Mouse (Mus musculus): ENCODE results near the gene Elovl7. TPM values are rescaled to one million over a fixed set of nuclear protein-coding genes. Genes with fewer than 3 reads are reported as not detected.

Elovl7 gene
- total and polyA plus RNA-seq, 2 experiments from 2014 or later = 2.6 to 2.9 TPM

DNA sequence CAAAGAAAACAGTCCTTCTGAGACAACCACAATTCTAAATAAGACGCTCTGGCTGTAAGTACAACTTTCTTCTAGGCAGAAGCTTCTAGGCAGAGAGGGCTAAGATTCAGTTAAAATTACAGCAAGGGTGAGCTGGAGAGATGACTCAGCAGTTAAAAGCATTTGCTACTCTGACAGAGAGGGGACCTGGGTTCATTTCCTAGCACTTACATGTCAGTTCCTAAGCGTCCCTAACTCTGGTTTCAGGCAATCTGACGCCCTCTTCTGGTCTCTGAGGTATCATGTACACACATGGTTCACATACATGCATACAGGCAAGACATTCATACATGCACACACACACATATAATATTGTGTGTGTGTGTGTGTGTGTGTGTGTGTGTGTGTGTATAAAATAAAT, 28.7 kb upstream of the Elovl7 start:
- no peak for TF ChIP-seq CTCF (IDR thresholded peaks at IDR 0.05; ENCODE audit: low read depth)
- H3K4me1 ChIP-seq (ENCODE audit: insufficient read depth) = no peaks in the 10 kb centered on the region
- H3K36me3 ChIP-seq (ENCODE audit: insufficient read depth) = peaks cover 46% of the 10 kb centered on the region
- ATAC-seq = no peak
- H3K4me2 ChIP-seq (ENCODE audit: low read depth) = no peak overlapping the region
- H3K9ac ChIP-seq = no peak overlapping the region
- 90% methylated on average over 3 of the region's 3 CpGs for WGBS
- no peak overlapping the region for H3K4me3 ChIP-seq (ENCODE audit: low read depth, low read length)
- no peaks in the 10 kb centered on the region for H3K9me3 ChIP-seq (ENCODE audit: low read length)
- H3K27me3 ChIP-seq (ENCODE audit: insufficient read depth, low read length) = no peaks in the 10 kb centered on the region
- DNase-seq = no peak
- H3K27ac ChIP-seq (ENCODE audit: low read depth, low read length) = no peak overlapping the region

DNA sequence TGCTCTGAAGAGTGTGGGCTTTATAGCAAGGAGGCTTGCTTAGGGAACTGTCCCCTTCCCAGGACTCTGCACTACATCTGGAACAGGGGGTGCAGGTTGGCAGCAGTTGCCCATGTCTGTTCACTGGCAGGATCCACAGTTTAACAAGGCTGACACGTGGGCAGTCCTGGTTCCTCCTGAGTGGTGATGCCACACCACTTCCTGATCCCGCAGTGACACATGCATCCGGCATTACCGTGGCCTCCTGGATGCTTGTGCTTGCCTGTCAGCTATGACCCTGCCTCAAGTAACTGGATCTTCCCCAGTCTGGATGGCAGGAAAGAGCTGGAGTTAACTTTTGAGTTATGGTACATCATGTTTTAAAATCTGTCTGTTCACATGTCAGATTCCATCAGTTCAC, 26.2 kb upstream of the Elovl7 start:
- ATAC-seq = no peak
- Histone ChIP-seq H3K4me1 (ENCODE audit: insufficient read depth) (no peaks in the 10 kb centered on the region), H3K4me3 (ENCODE audit: low read depth, low read length) (no peak overlapping the region), H3K36me3 (ENCODE audit: insufficient read depth) (peaks cover 28% of the 10 kb centered on the region), H3K27ac (ENCODE audit: low read depth, low read length) (no peak overlapping the region), H3K9me3 (ENCODE audit: low read length) (no peaks in the 10 kb centered on the region), H3K27me3 (ENCODE audit: insufficient read depth, low read length) (no peaks in the 10 kb centered on the region), H3K9ac (no peak overlapping the region), H3K4me2 (ENCODE audit: low read depth) (no peak overlapping the region)
- TF ChIP-seq CTCF (IDR thresholded peaks at IDR 0.05; ENCODE audit: low read depth) = no peak
- WGBS = 92% methylated on average over 4 of the region's 4 CpGs
- no peak for DNase-seq

DNA sequence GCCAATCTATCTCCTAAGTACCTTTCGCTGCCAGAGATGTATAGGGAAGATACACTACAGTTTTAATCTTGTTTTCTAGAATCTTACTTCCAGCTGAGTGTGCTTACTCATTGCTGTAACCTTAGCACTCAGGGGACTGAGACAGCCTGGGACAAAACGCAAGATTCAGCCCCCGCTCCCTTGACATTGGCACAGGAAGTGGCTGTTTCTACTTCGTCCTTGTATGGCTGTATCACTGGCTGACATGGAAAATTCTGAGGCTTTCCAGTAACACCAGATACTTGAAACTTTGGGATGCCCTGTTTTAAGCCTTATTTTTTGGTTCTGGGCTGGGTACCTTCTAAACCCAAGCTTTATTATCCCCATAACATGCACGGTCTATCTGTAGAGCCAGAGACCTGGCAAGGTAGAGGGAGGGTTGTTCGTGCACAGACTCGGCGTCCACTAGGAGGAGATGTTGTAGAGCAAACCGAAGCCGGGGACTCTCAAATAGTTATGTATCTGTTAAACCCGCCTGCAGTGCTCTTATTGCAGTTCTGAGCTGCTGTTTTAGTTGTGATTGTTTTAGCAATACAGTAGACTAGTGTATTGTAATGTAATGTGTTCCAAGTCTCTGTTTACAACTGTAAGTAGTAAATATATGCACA, 23.0 kb upstream of the Elovl7 start:
- peak; percentile 85 for TF ChIP-seq CTCF (IDR thresholded peaks at IDR 0.05; ENCODE audit: low read depth)
- H3K4me1 ChIP-seq (ENCODE audit: insufficient read depth) = no peaks in the 10 kb centered on the region
- no peaks in the 10 kb centered on the region for H3K9me3 ChIP-seq (ENCODE audit: low read length)
- no peak overlapping the region for H3K4me2 ChIP-seq (ENCODE audit: low read depth)
- ATAC-seq (peak; percentile 86), DNase-seq (peak; percentile 75)
- H3K27ac ChIP-seq (ENCODE audit: low read depth, low read length) = no peak overlapping the region
- H3K36me3 ChIP-seq (ENCODE audit: insufficient read depth) = peaks cover 34% of the 10 kb centered on the region
- H3K4me3 ChIP-seq (ENCODE audit: low read depth, low read length) = no peak overlapping the region
- 58% methylated on average over 11 of the region's 11 CpGs for WGBS
- H3K9ac ChIP-seq = no peak overlapping the region
- H3K27me3 ChIP-seq (ENCODE audit: insufficient read depth, low read length) = no peaks in the 10 kb centered on the region

DNA sequence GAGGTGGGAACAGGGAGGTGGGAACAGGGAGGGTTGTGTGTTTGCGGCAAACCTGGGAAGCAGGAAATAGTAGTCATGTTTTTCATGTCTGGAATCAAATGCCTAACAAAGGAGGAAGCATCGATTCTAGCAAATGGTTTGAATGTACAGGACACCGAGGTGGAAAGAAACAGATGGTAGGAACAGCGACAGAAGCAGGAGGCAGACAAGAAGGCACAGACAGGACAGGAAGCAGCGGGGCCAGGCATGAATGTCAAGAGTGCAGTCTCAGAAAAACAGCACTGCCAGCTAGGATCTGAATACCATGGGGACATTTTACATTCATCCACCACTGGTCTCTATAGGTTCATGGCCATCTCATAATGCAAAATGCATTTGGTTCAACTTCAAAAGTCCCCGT, 18.7 kb upstream of the Elovl7 start:
- ATAC-seq = no peak
- H3K4me1 ChIP-seq (ENCODE audit: insufficient read depth) = no peaks in the 10 kb centered on the region
- H3K9ac ChIP-seq = no peak overlapping the region
- H3K4me3 ChIP-seq (ENCODE audit: low read depth, low read length) = no peak overlapping the region
- DNase-seq = no peak
- no peaks in the 10 kb centered on the region for H3K27me3 ChIP-seq (ENCODE audit: insufficient read depth, low read length)
- H3K36me3 ChIP-seq (ENCODE audit: insufficient read depth) = peaks cover 25% of the 10 kb centered on the region
- 92% methylated on average over 6 of the region's 6 CpGs for WGBS
- no peak for TF ChIP-seq CTCF (IDR thresholded peaks at IDR 0.05; ENCODE audit: low read depth)
- no peak overlapping the region for H3K27ac ChIP-seq (ENCODE audit: low read depth, low read length)
- no peaks in the 10 kb centered on the region for H3K9me3 ChIP-seq (ENCODE audit: low read length)
- no peak overlapping the region for H3K4me2 ChIP-seq (ENCODE audit: low read depth)

DNA sequence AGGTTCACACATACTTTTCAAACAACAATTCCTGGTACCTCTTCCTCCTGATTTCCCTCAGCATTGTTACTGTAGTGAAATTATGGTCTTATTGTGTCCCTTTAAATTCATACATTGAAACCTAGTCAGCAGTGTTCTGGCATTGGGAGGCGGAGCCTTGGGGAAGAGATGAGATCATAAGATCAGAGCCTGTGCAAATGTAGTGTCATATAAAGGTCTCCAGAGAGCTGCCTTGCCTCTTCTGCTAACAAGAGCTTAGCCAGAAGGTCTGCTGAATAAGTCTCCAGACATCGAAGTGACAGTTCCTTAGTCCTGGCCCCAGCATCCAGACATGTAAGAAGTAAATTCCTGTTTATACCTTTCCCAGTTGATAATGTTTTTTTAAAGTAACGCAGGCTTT, 9.3 kb upstream of the Elovl7 start:
- Histone ChIP-seq H3K4me3 (ENCODE audit: low read depth, low read length) (no peak overlapping the region), H3K4me1 (ENCODE audit: insufficient read depth) (no peaks in the 10 kb centered on the region), H3K27me3 (ENCODE audit: insufficient read depth, low read length) (no peaks in the 10 kb centered on the region), H3K4me2 (ENCODE audit: low read depth) (no peak overlapping the region), H3K27ac (ENCODE audit: low read depth, low read length) (no peak overlapping the region), H3K9ac (no peak overlapping the region), H3K9me3 (ENCODE audit: low read length) (no peaks in the 10 kb centered on the region), H3K36me3 (ENCODE audit: insufficient read depth) (no peaks in the 10 kb centered on the region)
- TF ChIP-seq CTCF (IDR thresholded peaks at IDR 0.05; ENCODE audit: low read depth) = no peak
- DNase-seq (no peak), ATAC-seq (no peak)
- WGBS = 88% methylated on average over 3 of the region's 3 CpGs

DNA sequence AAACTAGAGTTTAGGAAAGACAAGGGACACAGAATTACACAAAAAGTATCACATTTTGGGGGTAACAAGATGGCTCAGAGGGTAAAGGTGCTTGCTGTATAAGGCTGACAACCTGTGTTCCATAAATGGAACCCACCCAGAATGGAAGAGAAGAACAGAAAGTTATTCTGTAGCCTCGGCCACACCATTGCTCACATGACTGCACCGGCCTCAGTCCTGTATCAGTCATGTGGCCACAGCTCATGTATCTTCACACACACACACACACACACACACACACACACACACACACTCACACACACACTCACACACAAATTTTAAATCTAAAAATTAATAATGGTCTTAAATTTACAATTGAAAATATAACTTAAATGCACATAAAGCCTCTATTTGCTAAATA, 6.8 kb upstream of the Elovl7 start:
- no peak for ATAC-seq
- H3K4me3 ChIP-seq (ENCODE audit: low read depth, low read length) = no peak overlapping the region
- no peak overlapping the region for H3K9ac ChIP-seq
- no peak overlapping the region for H3K4me2 ChIP-seq (ENCODE audit: low read depth)
- H3K4me1 ChIP-seq (ENCODE audit: insufficient read depth) = no peaks in the 10 kb centered on the region
- WGBS = 81% methylated on average over 2 of the region's 2 CpGs
- no peak overlapping the region for H3K27ac ChIP-seq (ENCODE audit: low read depth, low read length)
- TF ChIP-seq CTCF (IDR thresholded peaks at IDR 0.05; ENCODE audit: low read depth) = no peak
- H3K36me3 ChIP-seq (ENCODE audit: insufficient read depth) = no peaks in the 10 kb centered on the region
- no peak for DNase-seq
- H3K9me3 ChIP-seq (ENCODE audit: low read length) = no peaks in the 10 kb centered on the region
- peaks cover 3% of the 10 kb centered on the region; the same call in 1 of the 2 replicates for H3K27me3 ChIP-seq (ENCODE audit: insufficient read depth, low read length)

DNA sequence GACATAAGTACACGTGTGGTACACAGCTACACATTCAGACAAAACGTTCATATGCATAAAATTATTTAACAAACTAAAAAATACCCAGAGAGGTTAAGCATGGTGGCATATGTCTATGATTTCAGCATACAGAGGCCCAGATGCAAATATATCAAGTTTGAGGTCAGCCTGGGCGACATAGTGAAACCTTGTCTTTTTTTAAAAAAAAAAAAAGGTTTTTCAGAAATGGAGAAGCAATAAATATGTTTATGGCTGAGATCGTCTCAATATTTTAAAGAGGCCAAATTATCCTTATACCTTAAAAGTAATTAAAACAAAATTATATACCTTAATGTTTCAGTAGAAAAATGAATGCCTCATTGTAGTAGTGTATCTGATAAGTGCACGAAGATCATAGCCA, 6.1 kb upstream of the Elovl7 start:
- Histone ChIP-seq H3K9ac (no peak overlapping the region), H3K36me3 (ENCODE audit: insufficient read depth) (no peaks in the 10 kb centered on the region), H3K4me3 (ENCODE audit: low read depth, low read length) (no peak overlapping the region), H3K4me1 (ENCODE audit: insufficient read depth) (no peaks in the 10 kb centered on the region), H3K4me2 (ENCODE audit: low read depth) (no peak overlapping the region), H3K9me3 (ENCODE audit: low read length) (no peaks in the 10 kb centered on the region), H3K27ac (ENCODE audit: low read depth, low read length) (no peak overlapping the region), H3K27me3 (ENCODE audit: insufficient read depth, low read length) (peaks cover 5% of the 10 kb centered on the region)
- TF ChIP-seq CTCF (IDR thresholded peaks at IDR 0.05; ENCODE audit: low read depth) = no peak
- 75% methylated on average over 5 of the region's 5 CpGs for WGBS
- DNase-seq (no peak), ATAC-seq (no peak)
